Mouse (Mus musculus) heart, adult 2 months (tissue): ENCODE measurements around the gene Reep6.

Source experiments
- CTCF ChIP-seq: fragments of 200-600 bp; IDR thresholded peaks from 2 replicates; pipeline ENCODE4 v1.8.1; 2022; ENCODE audit warnings: antibody characterized with exemption, mild to moderate bottlenecking, moderate library complexity
- EP300 ChIP-seq: fragments of 200-500 bp; IDR thresholded peaks from 2 replicates; pipeline ENCODE4 v1.6.1; 2011; ENCODE audit warnings: low read depth, low read length, control low read depth; ENCODE audit not compliant: insufficient read depth
- POLR2A ChIP-seq: fragments of 200-500 bp; IDR thresholded peaks from 2 replicates; pipeline ENCODE4 v1.6.1; 2011; ENCODE audit warnings: mild to moderate bottlenecking, low read depth, low read length, control low read depth; ENCODE audit not compliant: insufficient read depth

GRCm38 (mm10) chr10:80299824-80300223 is 29.9 kb upstream of the Reep6 start:
- no peak for TF ChIP-seq POLR2A
- no peak for TF ChIP-seq CTCF
- no peak for TF ChIP-seq EP300
